ENCODE assay signal across 28 mouse cellular contexts in the genomic region with DNA sequence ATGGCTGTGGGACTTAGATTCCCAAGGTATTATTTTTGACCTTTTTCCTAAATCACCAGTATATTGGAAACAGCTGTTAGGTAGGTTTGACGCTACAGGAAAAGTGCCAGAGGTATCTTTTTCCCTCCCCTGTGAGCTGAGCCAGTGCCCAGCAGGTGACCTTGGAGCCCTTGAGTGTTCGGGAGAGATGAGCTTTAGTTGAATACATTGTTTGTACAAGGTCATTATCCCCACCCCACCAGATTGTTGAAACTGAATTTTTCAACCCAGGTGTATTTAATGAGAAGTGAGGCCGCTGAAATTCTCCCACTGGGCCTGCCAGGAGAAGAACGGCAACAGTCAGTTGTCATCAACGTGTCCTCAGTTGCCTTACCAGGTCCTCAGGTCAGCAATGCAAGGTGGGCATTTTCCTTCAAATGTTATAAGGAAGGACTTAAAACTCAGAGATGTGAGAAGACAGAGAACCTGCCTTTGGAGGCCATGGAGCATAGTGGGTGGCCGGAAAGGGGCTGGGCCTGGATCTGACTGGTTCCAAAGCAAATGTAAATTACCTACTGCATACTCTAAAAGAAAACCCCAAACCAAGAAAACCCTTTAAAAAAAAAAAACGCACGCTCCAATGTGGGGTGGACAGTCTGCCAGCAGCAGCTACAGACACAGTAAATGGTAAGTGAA.
DNase-seq lines count a peak whose midpoint lies in the region; ATAC-seq and TF ChIP-seq lines count a peak whose summit lies in the region.
"Had no signal": no experiment of that assay in that cellular context is flagged by ENCODE, and none has a peak within 500 bp of the region (broad histone marks: within the 10 kb centered on the region; RNA-seq: fewer than 3 reads in every experiment).

No protein-coding gene starts in this region.

- no peak for ATAC-seq in forebrain, postnatal 0 days
- no peak for ATAC-seq in embryonic facial prominence, embryonic 13.5 days (ENCODE audit: insufficient number of reproducible peaks, insufficient read depth, low FRiP score, low TSS enrichment, low read depth)
- ATAC-seq in limb, embryonic 14.5 days (ENCODE audit: low FRiP score, low read depth) = no peak; the same call in 1 of the 2 replicates
- ATAC-seq in intestine, postnatal 0 days = no peak
- ATAC-seq in megakaryocyte, adult 5-6 weeks (ENCODE audit: poor library complexity, severe bottlenecking) = no peak
- ATAC-seq: activated CD4-positive, CD25-positive, alpha-beta regulatory T cell, adult 4 months; forebrain, embryonic 13.5 days; hindbrain, embryonic 16.5 days; Patski had no signal

- no peaks in the 10 kb centered on the region for H3K9me3 ChIP-seq in forebrain, embryonic 10.5 days
- no peaks in the 10 kb centered on the region for H3K9me3 ChIP-seq in forebrain, postnatal 0 days (ENCODE audit: low read length)
- H3K9me3 ChIP-seq in ES-Bruce4 (replicated peaks; ENCODE audit: control insufficient read depth, insufficient read depth, low read length, poor library complexity, severe bottlenecking) = no peaks in the 10 kb centered on the region
- no peaks in the 10 kb centered on the region for H3K9me3 ChIP-seq in embryonic facial prominence, embryonic 13.5 days
- no peaks in the 10 kb centered on the region for H3K9me3 ChIP-seq in limb, embryonic 14.5 days (ENCODE audit: control insufficient read depth, low read length)
- no peaks in the 10 kb centered on the region for H3K9me3 ChIP-seq in intestine, postnatal 0 days (ENCODE audit: control insufficient read depth)
- H3K9me3 ChIP-seq: forebrain, embryonic 13.5 days; heart, embryonic 10.5 days; kidney, embryonic 15.5 days had no signal

- 0 out of 2 replicates have a peak overlapping the region, but pooled peaks have one; percentile 41 for H3K27ac ChIP-seq in forebrain, embryonic 10.5 days
- no peak overlapping the region for H3K27ac ChIP-seq in forebrain, postnatal 0 days (ENCODE audit: low read depth, low read length)
- H3K27ac ChIP-seq in ES-Bruce4 (ENCODE audit: insufficient read depth, low read length) = peak overlapping the region; percentile 52; the same call in 1 of the 2 replicates
- peak overlapping the region; percentile 24; the same call in 1 of the 2 replicates for H3K27ac ChIP-seq in embryonic facial prominence, embryonic 13.5 days
- peak overlapping the region; percentile 52 for H3K27ac ChIP-seq in limb, embryonic 14.5 days (replicated peaks; ENCODE audit: low read depth, low read length)
- H3K27ac ChIP-seq in intestine, postnatal 0 days (ENCODE audit: low read depth, low read length) = no peak overlapping the region
- H3K27ac ChIP-seq: forebrain, embryonic 13.5 days; gastrocnemius, adult 2 months; heart, embryonic 10.5 days; kidney, embryonic 15.5 days had no signal

- no peak for TF ChIP-seq CTCF in forebrain, postnatal 0 days (IDR thresholded peaks at IDR 0.05; ENCODE audit: low read depth)
- TF ChIP-seq CTCF in ES-Bruce4 (IDR thresholded peaks at IDR 0.05; ENCODE audit: low read depth, low read length) = no peak
- TF ChIP-seq CTCF in intestine, postnatal 0 days (IDR thresholded peaks at IDR 0.05; ENCODE audit: low read depth) = no peak

- 64% methylated on average over 8 of the region's 8 CpGs for WGBS in forebrain, embryonic 10.5 days
- WGBS in forebrain, postnatal 0 days = 71% methylated on average over 8 of the region's 8 CpGs
- WGBS in embryonic facial prominence, embryonic 13.5 days = 40% methylated on average over 8 of the region's 8 CpGs
- WGBS in limb, embryonic 14.5 days = 24% methylated on average over 8 of the region's 8 CpGs
- WGBS in intestine, postnatal 0 days = 67% methylated on average over 8 of the region's 8 CpGs

- peaks cover 27% of the 10 kb centered on the region for H3K4me1 ChIP-seq in forebrain, embryonic 10.5 days
- no peaks in the 10 kb centered on the region for H3K4me1 ChIP-seq in forebrain, postnatal 0 days (ENCODE audit: insufficient read depth)
- H3K4me1 ChIP-seq in ES-Bruce4 (ENCODE audit: control insufficient read depth, insufficient read depth, low read length) = peaks cover 4% of the 10 kb centered on the region
- H3K4me1 ChIP-seq in embryonic facial prominence, embryonic 13.5 days = peaks cover 32% of the 10 kb centered on the region
- H3K4me1 ChIP-seq in limb, embryonic 14.5 days (ENCODE audit: control insufficient read depth, insufficient read depth, low read length) = peaks cover 21% of the 10 kb centered on the region
- no peaks in the 10 kb centered on the region for H3K4me1 ChIP-seq in intestine, postnatal 0 days (replicated peaks; ENCODE audit: control insufficient read depth, insufficient read depth, low read length)
- H3K4me1 ChIP-seq: forebrain, embryonic 13.5 days; heart, embryonic 10.5 days had no signal

- H3K4me2 ChIP-seq in forebrain, postnatal 0 days (ENCODE audit: low read depth) = no peak overlapping the region
- no peak overlapping the region for H3K4me2 ChIP-seq in embryonic facial prominence, embryonic 13.5 days
- H3K4me2 ChIP-seq in limb, embryonic 14.5 days (replicated peaks; ENCODE audit: low read depth, low read length, severe bottlenecking) = no peak overlapping the region
- H3K4me2 ChIP-seq in intestine, postnatal 0 days (replicated peaks; ENCODE audit: low read depth) = no peak overlapping the region
- H3K4me2 ChIP-seq: forebrain, embryonic 13.5 days; kidney, embryonic 15.5 days; liver, embryonic 11.5 days; midbrain, embryonic 11.5 days had no signal

- TF ChIP-seq EP300 in ES-Bruce4 (IDR thresholded peaks at IDR 0.05; ENCODE audit: insufficient read depth, low read depth, low read length) = no peak

- H3K4me3 ChIP-seq in forebrain, embryonic 10.5 days = no peak overlapping the region
- no peak overlapping the region for H3K4me3 ChIP-seq in forebrain, postnatal 0 days (ENCODE audit: low read depth, low read length)
- no peak overlapping the region for H3K4me3 ChIP-seq in ES-Bruce4 (ENCODE audit: low read depth, low read length)
- H3K4me3 ChIP-seq in embryonic facial prominence, embryonic 13.5 days = no peak overlapping the region
- no peak overlapping the region for H3K4me3 ChIP-seq in limb, embryonic 14.5 days (replicated peaks; ENCODE audit: low read length)
- no peak overlapping the region for H3K4me3 ChIP-seq in intestine, postnatal 0 days (ENCODE audit: low read depth, low read length)
- H3K4me3 ChIP-seq: erythroblast, embryonic 14.5 days; forebrain, embryonic 13.5 days; gastrocnemius, adult 2 months; heart, embryonic 10.5 days; kidney, embryonic 15.5 days had no signal

- H3K27me3 ChIP-seq in forebrain, embryonic 10.5 days (ENCODE audit: poor library complexity, severe bottlenecking) = no peaks in the 10 kb centered on the region
- H3K27me3 ChIP-seq in forebrain, postnatal 0 days (ENCODE audit: insufficient read depth, low read length) = no peaks in the 10 kb centered on the region
- no peaks in the 10 kb centered on the region for H3K27me3 ChIP-seq in ES-Bruce4 (ENCODE audit: control insufficient read depth, insufficient read depth, low read length, poor library complexity, severe bottlenecking)
- H3K27me3 ChIP-seq in embryonic facial prominence, embryonic 13.5 days = no peaks in the 10 kb centered on the region
- no peaks in the 10 kb centered on the region for H3K27me3 ChIP-seq in limb, embryonic 14.5 days (ENCODE audit: control insufficient read depth, insufficient read depth, low read length)
- no peaks in the 10 kb centered on the region for H3K27me3 ChIP-seq in intestine, postnatal 0 days (replicated peaks; ENCODE audit: control insufficient read depth, insufficient read depth, low read length)
- H3K27me3 ChIP-seq: forebrain, embryonic 13.5 days; kidney, embryonic 15.5 days; Patski had no signal

- no peaks in the 10 kb centered on the region for H3K36me3 ChIP-seq in forebrain, embryonic 10.5 days (replicated peaks)
- H3K36me3 ChIP-seq in forebrain, postnatal 0 days (ENCODE audit: insufficient read depth) = no peaks in the 10 kb centered on the region
- H3K36me3 ChIP-seq in ES-Bruce4 (ENCODE audit: control insufficient read depth, insufficient read depth, low read length, poor library complexity, severe bottlenecking) = no peaks in the 10 kb centered on the region
- no peaks in the 10 kb centered on the region for H3K36me3 ChIP-seq in embryonic facial prominence, embryonic 13.5 days
- H3K36me3 ChIP-seq in limb, embryonic 14.5 days (ENCODE audit: control insufficient read depth, insufficient read depth, low read length) = no peaks in the 10 kb centered on the region
- H3K36me3 ChIP-seq in intestine, postnatal 0 days (ENCODE audit: control insufficient read depth, insufficient read depth) = no peaks in the 10 kb centered on the region
- H3K36me3 ChIP-seq: G1E; heart, embryonic 10.5 days; kidney, embryonic 15.5 days had no signal

- TF ChIP-seq POLR2A in ES-Bruce4 (IDR thresholded peaks at IDR 0.05; ENCODE audit: insufficient read depth, low read length) = no peak
- TF ChIP-seq POLR2A in limb, embryonic 14.5 days (IDR thresholded peaks at IDR 0.05; ENCODE audit: borderline replicate concordance, extremely low read depth, insufficient read depth, insufficient read length) = no peak

- no peak overlapping the region for H3K9ac ChIP-seq in forebrain, postnatal 0 days
- H3K9ac ChIP-seq in ES-Bruce4 (ENCODE audit: low read depth, poor library complexity, severe bottlenecking) = no peak overlapping the region
- H3K9ac ChIP-seq in embryonic facial prominence, embryonic 13.5 days = no peak overlapping the region
- no peak overlapping the region for H3K9ac ChIP-seq in limb, embryonic 14.5 days (ENCODE audit: low read depth, low read length, severe bottlenecking)
- H3K9ac ChIP-seq in intestine, postnatal 0 days (ENCODE audit: low read depth, low read length) = no peak overlapping the region
- H3K9ac ChIP-seq: forebrain, embryonic 13.5 days; kidney, embryonic 15.5 days had no signal

- DNase-seq in forebrain, embryonic 10.5 days (ENCODE audit: extremely low spot score, low spot score) = no peak
- no peak for DNase-seq in forebrain, postnatal 0 days
- no peak for DNase-seq in limb, embryonic 14.5 days (ENCODE audit: low spot score)
- DNase-seq: adrenal gland, postnatal 10 days; cerebellum, adult 8-10 months; cerebellum, postnatal 36 days; gastrocnemius, adult 2 months; kidney, adult 11 months; kidney, postnatal 36 days; layer of hippocampus, postnatal 36 days; lung, adult 18-20 months; lung, postnatal 10 days; thymus, adult 18-20 months; thymus, postnatal 36 days had no signal

Comparison
In these comparisons a context has a peak if more than half of its experiments do, and no peak if none do; other contexts are left out.
1. H3K27ac ChIP-seq: peak in forebrain, embryonic 10.5 days (single experiment), ES-Bruce4 (single experiment), embryonic facial prominence, embryonic 13.5 days (single experiment) and limb, embryonic 14.5 days (single experiment); none in forebrain, postnatal 0 days (single experiment) and intestine, postnatal 0 days (single experiment).